Mouse (Mus musculus) testis, adult 2 months (tissue): ENCODE data around the gene Tsen54.

Experiments
- CTCF ChIP-seq: fragments of 200-500 bp; IDR thresholded peaks from 2 replicates; pipeline ENCODE4 v1.5.1; 2012; ENCODE audit warnings: low read depth, mild to moderate bottlenecking, inconsistent platforms, low read length, moderate library complexity; ENCODE audit not compliant: control insufficient read depth, insufficient read depth, insufficient replicate concordance
- POLR2A ChIP-seq: fragments of 200-500 bp; IDR thresholded peaks from 2 replicates; pipeline ENCODE4 v1.6.1; 2012; ENCODE audit warnings: low read depth, mild to moderate bottlenecking, inconsistent platforms, low read length, moderate library complexity; ENCODE audit not compliant: control insufficient read depth

DNA sequence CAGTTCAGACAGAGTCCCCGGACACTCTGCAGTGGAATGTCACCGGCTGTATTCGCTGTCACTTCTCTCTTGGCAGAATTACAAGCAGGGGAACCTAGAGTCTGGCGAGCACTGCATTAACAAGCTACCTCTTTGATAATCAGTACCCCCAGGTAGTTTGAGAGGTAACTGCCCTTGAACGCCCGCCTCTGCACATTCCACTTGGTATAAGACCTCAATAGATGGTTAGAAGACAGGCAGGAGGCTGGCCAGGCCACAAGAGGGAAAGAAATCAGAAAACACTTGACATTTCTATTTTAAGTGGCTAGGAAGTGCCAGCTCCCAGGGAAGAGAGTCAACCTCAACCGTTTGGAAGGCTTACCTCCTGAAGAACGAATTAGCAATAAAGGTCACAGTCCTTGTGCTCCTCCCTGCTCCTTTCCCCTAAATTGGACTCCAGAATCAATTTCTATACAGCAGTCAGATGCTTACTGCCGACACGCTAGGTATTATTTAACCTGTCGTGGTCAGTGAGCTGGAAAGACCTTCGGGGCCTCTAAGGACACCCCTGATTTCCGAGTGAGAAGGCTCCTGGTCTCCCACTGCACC is 48.1 kb upstream of the Tsen54 start:
- TF ChIP-seq POLR2A (no peak), CTCF (no peak)
